Mouse (Mus musculus): ENCODE data around the gene Fuca1.

Gene Fuca1

GRCm38 (mm10) chr4:135920304-135921241 lies at the start of gene Fuca1:
Gene Fuca1, plus strand, starts transcription at chr4:135920735.
- peak; percentile 91 to 92 for DNase-seq (ENCODE audit: low spot score in 2 of 2)

GRCm38 (mm10) chr4:135872015-135872414 lies 48.5 kb upstream of the Fuca1 start:
- DNase-seq (ENCODE audit: low spot score in 2 of 2) = no peak

- peak in 1 of 2 experiments; percentile 16 for DNase-seq (ENCODE audit: low spot score in 2 of 2)
These were observed 47.7 kb upstream of the Fuca1 start for GRCm38 (mm10) chr4:135872589-135873391.

GRCm38 (mm10) chr4:135873526-135874202 lies 46.9 kb upstream of the Fuca1 start, which contains the start of gene Pnrc2:
Gene Pnrc2, minus strand, starts transcription at chr4:135873850.
- peak; percentile 75 to 82 for DNase-seq (ENCODE audit: low spot score in 2 of 2)

- DNase-seq (ENCODE audit: low spot score in 2 of 2) = no peak
These were observed 45.7 kb upstream of the Fuca1 start for GRCm38 (mm10) chr4:135874564-135875535.

- DNase-seq (ENCODE audit: low spot score in 2 of 2) = no peak
These were observed 45.0 kb upstream of the Fuca1 start for GRCm38 (mm10) chr4:135875546-135875945.

- DNase-seq (ENCODE audit: low spot score in 2 of 2) = peak in 1 of 2 experiments; percentile 20
These were observed 44.4 kb upstream of the Fuca1 start for GRCm38 (mm10) chr4:135875991-135876582.

GRCm38 (mm10) chr4:135876583-135877020 lies 43.9 kb upstream of the Fuca1 start:
- peak; percentile 46 to 63 for DNase-seq (ENCODE audit: low spot score in 2 of 2)

- peak in 1 of 2 experiments; percentile 19 for DNase-seq (ENCODE audit: low spot score in 2 of 2)
These were observed 42.8 kb upstream of the Fuca1 start for GRCm38 (mm10) chr4:135877742-135878141.

- no peak for DNase-seq (ENCODE audit: low spot score in 2 of 2)
These were observed 41.5 kb upstream of the Fuca1 start for GRCm38 (mm10) chr4:135879021-135879420.

- DNase-seq (ENCODE audit: low spot score in 2 of 2) = no peak
These were observed 40.5 kb upstream of the Fuca1 start for GRCm38 (mm10) chr4:135880018-135880417.

- DNase-seq (ENCODE audit: low spot score in 2 of 2) = no peak
These were observed 40.0 kb upstream of the Fuca1 start for GRCm38 (mm10) chr4:135880576-135880975.

GRCm38 (mm10) chr4:135882023-135882422 lies 38.5 kb upstream of the Fuca1 start:
- no peak for DNase-seq (ENCODE audit: low spot score in 2 of 2)

- DNase-seq (ENCODE audit: low spot score in 2 of 2) = no peak
These were observed 37.1 kb upstream of the Fuca1 start for GRCm38 (mm10) chr4:135883401-135883851.

GRCm38 (mm10) chr4:135883881-135884516 lies 36.5 kb upstream of the Fuca1 start:
- no peak for DNase-seq (ENCODE audit: low spot score in 2 of 2)

- no peak for DNase-seq (ENCODE audit: low spot score in 2 of 2)
These were observed 36.0 kb upstream of the Fuca1 start for GRCm38 (mm10) chr4:135884531-135884930.

- no peak for DNase-seq (ENCODE audit: low spot score in 2 of 2)
These were observed 34.9 kb upstream of the Fuca1 start for GRCm38 (mm10) chr4:135885676-135886075.

- no peak for DNase-seq (ENCODE audit: low spot score in 2 of 2)
These were observed 34.4 kb upstream of the Fuca1 start for GRCm38 (mm10) chr4:135886184-135886583.

GRCm38 (mm10) chr4:135888448-135889057 lies 32.0 kb upstream of the Fuca1 start:
- DNase-seq (ENCODE audit: low spot score in 2 of 2) = no peak
